Mouse (Mus musculus) neural tube, embryonic 13.5 days (tissue): ENCODE data around the gene Gpx7. TPM values are rescaled to one million over a fixed set of nuclear protein-coding genes. Genes with fewer than 3 reads are reported as not detected.

Experiments used
- ATAC-seq: fragments of 200-750 bp; cut with Nextera tagmentation; 2 replicates; pipeline ENCODE4 v1.8.0; 2017; ENCODE audit warnings: low read depth, mild to moderate bottlenecking, moderate TSS enrichment, moderate library complexity
- H3K27ac ChIP-seq: fragments of 300-500 bp; sonication (generic); replicated peaks from 2 replicates; pipeline ENCODE4 v1.5.1; 2015; ENCODE audit warnings: moderate library complexity, mild to moderate bottlenecking, inconsistent platforms
- H3K27me3 ChIP-seq: fragments of 300-500 bp; sonication (generic); 2 replicates; pipeline ENCODE4 v1.6.1; 2015; ENCODE audit warnings: mild to moderate bottlenecking, inconsistent platforms
- H3K36me3 ChIP-seq: fragments of 300-500 bp; sonication (generic); 2 replicates; pipeline ENCODE4 v1.6.1; 2015; ENCODE audit warnings: mild to moderate bottlenecking, inconsistent platforms
- H3K4me1 ChIP-seq: fragments of 300-500 bp; sonication (generic); replicated peaks from 2 replicates; pipeline ENCODE4 v1.6.1; 2015; ENCODE audit warnings: inconsistent platforms
- H3K4me2 ChIP-seq: fragments of 300-500 bp; sonication (generic); 2 replicates; pipeline ENCODE4 v1.6.1; 2015; ENCODE audit warnings: inconsistent platforms, mild to moderate bottlenecking, moderate library complexity
- H3K4me3 ChIP-seq: fragments of 300-500 bp; sonication (generic); 2 replicates; pipeline ENCODE4 v1.5.1; 2015; ENCODE audit warnings: mild to moderate bottlenecking, inconsistent platforms
- H3K9ac ChIP-seq: fragments of 300-500 bp; sonication (generic); 2 replicates; pipeline ENCODE4 v1.6.1; 2015; ENCODE audit warnings: moderate library complexity, mild to moderate bottlenecking, inconsistent platforms
- H3K9me3 ChIP-seq: fragments of 300-500 bp; sonication (generic); 2 replicates; pipeline ENCODE4 v1.6.1; 2016; ENCODE audit warnings: inconsistent platforms
- WGBS: fragments of 180-500 bp; shearing (Covaris S2); methylation state at CpG from one replicate; pipeline ENCODE4 v1.1.7; 2015; 5-methylcytosine and 5-hydroxymethylcytosine counted together
- polyA plus RNA-seq: library from polyadenylated mRNA; unstranded; fragments of >200 nt; fragmentation: Nextera tagmentation; extraction: Ambion mirVana; gene quantifications from 2 replicates; pipeline ENCODE4 v1.2.1, GENCODE M21; 2015

The Gpx7 gene
- polyA plus RNA-seq, 1 experiment from 2014 or later, result 40.7 TPM

GRCm38 (mm10) chr4:108387106-108387505 lies 19.7 kb downstream of the Gpx7 start:
- ATAC-seq, result peak; percentile 38; the same call in 1 of the 2 replicates

GRCm38 (mm10) chr4:108386087-108386486 lies 20.7 kb downstream of the Gpx7 start:
- Histone ChIP-seq H3K27ac (no peak overlapping the region), H3K9me3 (no peaks in the 10 kb centered on the region), H3K36me3 (no peaks in the 10 kb centered on the region), H3K27me3 (peaks cover 37% of the 10 kb centered on the region), H3K4me1 (peaks cover 31% of the 10 kb centered on the region), H3K4me2 (no peak overlapping the region), H3K9ac (no peak overlapping the region), H3K4me3 (no peak overlapping the region)
- no peak for ATAC-seq
- WGBS, result 21% methylated on average over 1 of the region's 1 CpGs

More at GRCm38 (mm10) chr4:108387106-108387505, 19.7 kb downstream of the Gpx7 start:
- peaks cover 34% of the 10 kb centered on the region for H3K27me3 ChIP-seq
- H3K9me3 ChIP-seq, result no peaks in the 10 kb centered on the region
- H3K27ac ChIP-seq, result peak overlapping the region; percentile 81
- H3K36me3 ChIP-seq, result no peaks in the 10 kb centered on the region
- 42% methylated on average over 4 of the region's 4 CpGs for WGBS
- 0 out of 2 replicates have a peak overlapping the region, but pooled peaks have one; percentile 36 for H3K4me3 ChIP-seq
- H3K4me2 ChIP-seq, result peak overlapping the region; percentile 63
- H3K4me1 ChIP-seq, result peaks cover 31% of the 10 kb centered on the region
- peak overlapping the region; percentile 69 for H3K9ac ChIP-seq

GRCm38 (mm10) chr4:108383183-108383714 lies 23.5 kb downstream of the Gpx7 start, which contains the start of gene Shisal2a:
Gene Shisal2a (minus strand): TSS chr4:108383349.
- peak; percentile 34 for ATAC-seq
- Histone ChIP-seq H3K4me2 (peak within 1 kb of the TSS; percentile 65), H3K27ac (0 out of 2 replicates have a peak within 1 kb of the TSS, but pooled peaks have one; percentile 14), H3K36me3 (no peaks in the 10 kb centered on the region), H3K27me3 (peaks cover 37% of the 10 kb centered on the region), H3K4me3 (peak within 1 kb of the TSS; percentile 46), H3K9me3 (no peaks in the 10 kb centered on the region), H3K9ac (peak within 1 kb of the TSS; percentile 77), H3K4me1 (peaks cover 26% of the 10 kb centered on the region)
- 2% methylated on average over 55 of the region's 55 CpGs for WGBS

- WGBS, result 31% methylated on average over 1 of the region's 1 CpGs
- no peak for ATAC-seq
- no peak overlapping the region for H3K4me2 ChIP-seq
These were observed 26.6 kb downstream of the Gpx7 start for GRCm38 (mm10) chr4:108380146-108380545.

GRCm38 (mm10) chr4:108379476-108379875 lies 27.3 kb downstream of the Gpx7 start:
- Histone ChIP-seq H3K27ac (no peak overlapping the region), H3K9me3 (no peaks in the 10 kb centered on the region), H3K9ac (no peak overlapping the region), H3K4me3 (no peak overlapping the region), H3K27me3 (peaks cover 26% of the 10 kb centered on the region), H3K4me1 (peaks cover 12% of the 10 kb centered on the region; the same call in 1 of the 2 replicates), H3K36me3 (no peaks in the 10 kb centered on the region), H3K4me2 (no peak overlapping the region)
- ATAC-seq, result no peak
- 91% methylated on average over 3 of the region's 3 CpGs for WGBS

More at GRCm38 (mm10) chr4:108380146-108380545, 26.6 kb downstream of the Gpx7 start:
- Histone ChIP-seq H3K4me3 (no peak overlapping the region), H3K9ac (no peak overlapping the region), H3K27me3 (peaks cover 32% of the 10 kb centered on the region), H3K27ac (no peak overlapping the region), H3K4me1 (peaks cover 12% of the 10 kb centered on the region; the same call in 1 of the 2 replicates), H3K36me3 (no peaks in the 10 kb centered on the region), H3K9me3 (no peaks in the 10 kb centered on the region)

- Histone ChIP-seq H3K36me3 (no peaks in the 10 kb centered on the region), H3K27ac (no peak overlapping the region), H3K4me3 (no peak overlapping the region), H3K4me1 (no peaks in the 10 kb centered on the region; the same call in 1 of the 2 replicates), H3K9me3 (no peaks in the 10 kb centered on the region), H3K27me3 (no peaks in the 10 kb centered on the region), H3K4me2 (no peak overlapping the region), H3K9ac (no peak overlapping the region)
- no peak for ATAC-seq
- 88% methylated on average over 3 of the region's 3 CpGs for WGBS
These were observed 34.6 kb downstream of the Gpx7 start for GRCm38 (mm10) chr4:108372166-108372565.

GRCm38 (mm10) chr4:108371421-108371820 lies 35.3 kb downstream of the Gpx7 start:
- H3K9ac ChIP-seq, result no peak overlapping the region
- WGBS, result 84% methylated on average over 3 of the region's 3 CpGs
- H3K4me3 ChIP-seq, result no peak overlapping the region
- no peaks in the 10 kb centered on the region for H3K36me3 ChIP-seq
- H3K27me3 ChIP-seq, result no peaks in the 10 kb centered on the region
- H3K4me1 ChIP-seq, result no peaks in the 10 kb centered on the region; the same call in 1 of the 2 replicates
- no peak overlapping the region for H3K27ac ChIP-seq
- no peak for ATAC-seq
- H3K4me2 ChIP-seq, result no peak overlapping the region
- no peaks in the 10 kb centered on the region for H3K9me3 ChIP-seq

GRCm38 (mm10) chr4:108370409-108370808 lies 36.4 kb downstream of the Gpx7 start:
- ATAC-seq, result no peak
- Histone ChIP-seq H3K4me2 (no peak overlapping the region), H3K9ac (no peak overlapping the region), H3K9me3 (no peaks in the 10 kb centered on the region), H3K27me3 (no peaks in the 10 kb centered on the region), H3K4me1 (no peaks in the 10 kb centered on the region; the same call in 1 of the 2 replicates), H3K27ac (no peak overlapping the region), H3K4me3 (no peak overlapping the region), H3K36me3 (no peaks in the 10 kb centered on the region)
- 64% methylated on average over 4 of the region's 4 CpGs for WGBS

- Histone ChIP-seq H3K9me3 (no peaks in the 10 kb centered on the region), H3K36me3 (no peaks in the 10 kb centered on the region), H3K9ac (no peak overlapping the region), H3K27ac (no peak overlapping the region), H3K4me1 (peaks cover under 1% of the 10 kb centered on the region), H3K27me3 (no peaks in the 10 kb centered on the region), H3K4me3 (no peak overlapping the region), H3K4me2 (no peak overlapping the region)
- ATAC-seq, result no peak
- 25% methylated on average over 5 of the region's 5 CpGs for WGBS
These were observed 37.5 kb downstream of the Gpx7 start for GRCm38 (mm10) chr4:108369254-108369653.

GRCm38 (mm10) chr4:108364111-108364476 lies 42.7 kb downstream of the Gpx7 start:
- peaks cover 49% of the 10 kb centered on the region for H3K4me1 ChIP-seq
- 17% methylated on average over 5 of the region's 5 CpGs for WGBS

GRCm38 (mm10) chr4:108363355-108364110 lies 43.2 kb downstream of the Gpx7 start:
- Histone ChIP-seq H3K4me1 (peaks cover 54% of the 10 kb centered on the region), H3K27ac (peak overlapping the region; percentile 74), H3K9me3 (no peaks in the 10 kb centered on the region), H3K36me3 (no peaks in the 10 kb centered on the region), H3K9ac (0 out of 2 replicates have a peak overlapping the region, but pooled peaks have one; percentile 58), H3K4me2 (peak overlapping the region; percentile 39), H3K4me3 (no peak overlapping the region), H3K27me3 (no peaks in the 10 kb centered on the region)
- 12% methylated on average over 7 of the region's 7 CpGs for whole genome bisulfite sequencing
- ATAC-seq, result no peak

More at GRCm38 (mm10) chr4:108364111-108364476, 42.7 kb downstream of the Gpx7 start:
- Histone ChIP-seq H3K9ac (0 out of 2 replicates have a peak overlapping the region, but pooled peaks have one; percentile 34), H3K27ac (peak overlapping the region; percentile 52; the same call in 1 of the 2 replicates), H3K9me3 (no peaks in the 10 kb centered on the region), H3K27me3 (no peaks in the 10 kb centered on the region), H3K4me2 (no peak overlapping the region), H3K4me3 (no peak overlapping the region), H3K36me3 (no peaks in the 10 kb centered on the region)
- no peak for ATAC-seq
